Mouse (Mus musculus): ENCODE measurements around the gene Rbx1.

GRCm38 (mm10) chr15:81439236-81439635, 26.9 kb upstream of the Rbx1 start:
- no peak for TF ChIP-seq POLR2A (IDR thresholded peaks at IDR 0.05; ENCODE audit: low read depth, low read length)
- TF ChIP-seq CTCF (IDR thresholded peaks at IDR 0.05; ENCODE audit: extremely low read depth, insufficient read depth, insufficient read length, insufficient replicate concordance): no peak
